Mouse (Mus musculus) left cerebral cortex, adult 2 months (tissue): ENCODE measurements at regions not wholly inside any gene's neighbourhood (a gene's known extent, or its start where the extent isn't known, plus 50 kb on each side); places are given as distances from the start of the nearest gene placed in this dataset.

Experiments
- DNase-seq, 2 experiments: peaks; one replicate each; pipeline ENCODE4 v3.0.0; 2021 to 2022; ENCODE audit warnings: low spot score in 2 of 2, mixed read lengths in 1 of 2; ENCODE audit errors: extremely low spot score in 1 of 2
- H3K27ac ChIP-seq: fragments of 200-600 bp; 2 replicates; pipeline ENCODE4 v1.8.1; 2022
- H3K4me3 ChIP-seq: fragments of 200-600 bp; 2 replicates; pipeline ENCODE4 v1.8.1; 2022
- CTCF ChIP-seq: fragments of 200-600 bp; IDR thresholded peaks from 2 replicates; pipeline ENCODE4 v1.8.1; 2022; ENCODE audit warnings: antibody characterized with exemption, mild to moderate bottlenecking, moderate library complexity
- intact Hi-C: fragments of 180-260 bp; cut with DNase I; formaldehyde crosslinking; loops from one replicate; pipeline ENCODE4 v1.15.1; 2025

- Histone ChIP-seq H3K4me3 (no peak overlapping the region), H3K27ac (no peak overlapping the region)
- intact Hi-C loops, result no loop called here
- no peak for TF ChIP-seq CTCF
- DNase-seq, result no peak
Measured at GRCm38 (mm10) chr16:42499514-42499913, 159.1 kb upstream of the Gap43 start.

DNA sequence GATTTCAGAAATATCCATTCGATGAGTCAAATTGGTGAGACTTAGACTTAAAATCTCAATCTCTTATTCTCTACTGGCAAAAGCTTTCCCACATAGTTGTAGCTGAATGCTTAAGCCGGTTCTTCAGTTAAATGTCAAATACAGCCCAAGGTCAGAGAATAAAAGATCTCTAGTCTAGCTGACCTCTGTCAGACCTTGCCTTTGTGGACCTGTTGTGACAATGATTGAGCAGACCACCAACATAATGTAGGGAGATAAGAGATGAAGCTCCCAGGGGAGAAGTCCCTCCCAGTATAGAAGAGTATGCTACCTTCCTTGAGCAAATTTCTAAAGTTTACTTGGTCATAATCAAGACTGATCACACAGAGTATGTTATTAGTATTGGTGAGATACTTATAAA is 157.9 kb upstream of the Gap43 start:
- intact Hi-C loops, result no loop called here
- no peak for DNase-seq
- Histone ChIP-seq H3K4me3 (no peak overlapping the region), H3K27ac (no peak overlapping the region)
- TF ChIP-seq CTCF, result no peak

GRCm38 (mm10) chr16:42493596-42493995 is 153.1 kb upstream of the Gap43 start:
- no peak for TF ChIP-seq CTCF
- no peak for DNase-seq
- Histone ChIP-seq H3K27ac (no peak overlapping the region), H3K4me3 (no peak overlapping the region)
- intact Hi-C loops, result no loop called here

- no peak for DNase-seq
- intact Hi-C loops, result no loop called here
- no peak overlapping the region for H3K27ac ChIP-seq
- no peak overlapping the region for H3K4me3 ChIP-seq
- no peak for TF ChIP-seq CTCF
Measured at GRCm38 (mm10) chr16:42488745-42489144, 148.3 kb upstream of the Gap43 start.

- TF ChIP-seq CTCF, result no peak
- DNase-seq, result no peak
- intact Hi-C loops, result no loop called here
- Histone ChIP-seq H3K27ac (no peak overlapping the region), H3K4me3 (no peak overlapping the region)
Measured at GRCm38 (mm10) chr16:42479978-42480377, 139.5 kb upstream of the Gap43 start.

GRCm38 (mm10) chr16:42466976-42467375 is 126.5 kb upstream of the Gap43 start:
- DNase-seq, result no peak
- no peak for TF ChIP-seq CTCF
- intact Hi-C loops, result no loop called here
- Histone ChIP-seq H3K27ac (no peak overlapping the region), H3K4me3 (no peak overlapping the region)

GRCm38 (mm10) chr16:42456335-42456984 is 116.0 kb upstream of the Gap43 start:
- TF ChIP-seq CTCF, result no peak
- Histone ChIP-seq H3K4me3 (no peak overlapping the region), H3K27ac (no peak overlapping the region)
- no peak for DNase-seq
- intact Hi-C loops, result no loop called here

DNA sequence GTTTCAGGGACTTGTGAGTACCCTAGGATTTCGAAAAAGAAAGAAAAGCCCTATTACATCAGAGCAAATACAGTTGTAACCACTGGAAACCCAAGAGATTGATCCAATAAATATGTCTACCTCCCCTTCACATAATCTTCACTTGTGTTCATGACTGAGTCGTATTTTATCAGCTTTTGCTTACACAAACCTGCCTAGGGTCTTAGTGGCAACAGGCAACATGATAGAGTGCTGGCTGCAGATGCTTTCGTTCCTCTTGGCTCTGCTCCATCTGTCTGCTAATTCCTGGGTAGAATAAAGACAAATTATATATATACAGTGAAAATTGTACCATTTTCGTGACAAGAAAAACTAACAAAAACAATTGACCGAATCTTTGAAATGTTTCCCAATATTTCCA is 112.9 kb upstream of the Gap43 start:
- no peak overlapping the region for H3K27ac ChIP-seq
- no peak for TF ChIP-seq CTCF
- DNase-seq, result no peak
- H3K4me3 ChIP-seq, result no peak overlapping the region
- intact Hi-C loops, result no loop called here

DNA sequence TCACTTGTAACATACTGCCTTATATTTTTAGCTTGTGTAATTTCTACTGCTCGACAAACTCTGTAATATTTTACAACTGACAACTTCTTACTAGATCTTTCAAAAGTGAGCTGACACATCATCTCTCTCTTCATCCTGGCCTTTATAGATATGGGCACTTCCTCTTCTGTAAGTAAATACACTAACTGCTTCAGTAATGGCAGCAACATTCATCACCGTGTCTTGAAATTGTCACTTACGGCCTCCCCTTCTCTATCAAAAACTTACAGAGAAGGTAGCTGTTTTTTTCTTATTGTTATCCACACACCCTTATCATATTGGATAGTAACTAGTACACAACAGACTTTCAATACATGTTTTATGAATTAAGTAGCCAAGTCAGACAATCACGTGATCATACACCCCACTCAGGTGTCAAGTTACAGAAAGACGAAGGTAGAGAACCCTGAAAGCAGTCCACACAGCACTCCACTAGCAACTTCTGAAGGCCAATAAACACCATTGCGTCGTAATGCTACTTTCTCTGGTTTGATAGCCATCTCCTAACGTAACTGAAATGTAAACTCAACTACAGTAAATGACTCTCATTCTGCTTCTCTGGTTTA is 109.5 kb upstream of the Gap43 start:
- Histone ChIP-seq H3K27ac (no peak overlapping the region), H3K4me3 (no peak overlapping the region)
- no peak for TF ChIP-seq CTCF
- intact Hi-C loops, result loop anchor here (10.0 kb wide), 1 partner anchor 335 kb away; no protein-coding TSS in a partner anchor
- DNase-seq, result no peak

DNA sequence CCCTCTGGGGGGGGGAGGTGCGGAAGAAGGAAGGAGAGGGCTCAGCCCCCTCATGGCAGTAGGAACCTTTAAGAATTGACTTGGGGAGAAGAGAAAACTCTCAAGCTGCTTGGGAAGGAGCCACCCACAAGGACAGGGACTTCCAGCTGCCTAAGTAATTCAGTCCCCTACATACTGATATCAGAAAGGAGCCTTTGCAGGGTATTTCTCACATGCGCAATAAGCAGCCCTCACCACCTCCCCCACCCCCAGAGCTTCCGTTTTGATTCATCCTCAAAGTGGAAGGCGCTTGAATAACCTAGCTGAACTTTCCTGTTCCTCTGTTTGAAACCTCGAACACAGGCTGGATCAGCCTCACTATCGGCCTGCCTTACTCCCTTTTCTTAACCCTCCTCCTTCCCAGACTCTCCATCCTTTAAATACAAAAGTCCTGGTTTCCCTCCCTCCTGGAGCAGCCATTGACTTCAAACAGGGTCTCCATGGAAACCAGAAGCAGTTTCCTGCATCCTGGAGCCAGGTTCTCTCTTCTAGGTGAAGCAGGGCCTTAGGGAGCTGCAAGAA is 104.5 kb upstream of the Gap43 start:
- no peak for TF ChIP-seq CTCF
- H3K27ac ChIP-seq, result peak overlapping the region; percentile 45
- intact Hi-C loops, result loop anchor here (2.0 to 10.0 kb wide), 3 partner anchors 164 to 340 kb away; no protein-coding TSS in a partner anchor

GRCm38 (mm10) chr16:42444408-42444862 is 104.0 kb upstream of the Gap43 start:
- DNase-seq, result no peak
- H3K4me3 ChIP-seq, result peak overlapping the region; percentile 32
- intact Hi-C loops, result loop anchor here (2.0 to 10.0 kb wide), 3 partner anchors 164 to 340 kb away; no protein-coding TSS in a partner anchor
- peak overlapping the region; percentile 45 for H3K27ac ChIP-seq
- no peak for TF ChIP-seq CTCF

More for the DNA sequence above, 104.5 kb upstream of the Gap43 start:
- DNase-seq, result peak; percentile 29 to 55
- peak overlapping the region; percentile 32 for H3K4me3 ChIP-seq

GRCm38 (mm10) chr16:42440822-42441221 is 100.4 kb upstream of the Gap43 start:
- no peak overlapping the region for H3K27ac ChIP-seq
- no peak for TF ChIP-seq CTCF
- intact Hi-C loops, result loop anchor here (10.0 kb wide), 1 partner anchor 344 kb away; no protein-coding TSS in a partner anchor
- DNase-seq, result no peak
- no peak overlapping the region for H3K4me3 ChIP-seq
